Mouse (Mus musculus) Muller cell, postnatal 12 days (primary cell): ENCODE results near the gene 2310050C09Rik.

ENCODE experiments used
- DNase-seq: peaks from one replicate; pipeline ENCODE4 v3.0.0-alpha.2; 2015; ENCODE audit errors: inconsistent ontology term

The 2310050C09Rik gene

DNA sequence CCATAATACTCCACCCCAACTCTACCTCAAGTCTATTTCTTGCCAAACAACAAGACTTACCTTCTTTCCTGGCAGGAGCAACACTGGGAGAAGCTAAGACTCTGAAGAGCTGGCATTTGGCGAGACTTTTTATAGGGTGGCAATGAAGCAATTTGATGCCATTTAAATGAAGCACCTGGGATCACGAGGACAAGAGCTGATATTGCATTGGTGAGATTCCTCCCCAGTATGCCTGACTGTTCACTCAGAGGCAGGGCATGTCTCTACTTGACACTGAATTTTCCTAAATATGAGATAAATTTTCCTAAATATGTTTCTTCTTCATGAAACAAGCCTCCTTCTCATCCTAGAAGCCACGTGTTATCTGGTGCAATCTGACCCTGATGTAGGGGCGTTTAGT lies at the start of gene 2310050C09Rik:
Gene 2310050C09Rik, minus strand, starts transcription at position 101 of the 400 bp plus-strand sequence.
- DNase-seq, result no peak

DNA sequence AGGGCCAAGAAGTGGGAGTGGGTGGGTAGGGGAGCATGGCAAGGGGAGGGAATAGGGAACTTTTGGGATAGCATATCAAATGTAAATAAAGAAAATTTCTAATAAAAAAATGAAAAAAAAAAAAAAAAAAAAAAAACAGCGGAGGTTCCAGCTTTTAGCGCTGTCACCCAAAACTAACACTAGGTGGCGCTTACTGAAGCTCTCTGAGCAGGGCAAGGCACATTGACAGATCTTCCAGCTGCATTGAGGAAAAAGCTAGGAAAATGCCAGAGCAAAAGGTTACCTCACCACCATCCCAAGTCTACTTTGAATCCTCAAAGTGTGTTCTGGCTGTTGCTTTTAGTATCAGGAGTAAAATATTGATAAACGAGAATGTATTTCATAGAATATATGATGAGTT lies 37.6 kb upstream of the 2310050C09Rik start:
- DNase-seq, result peak; percentile 13

DNA sequence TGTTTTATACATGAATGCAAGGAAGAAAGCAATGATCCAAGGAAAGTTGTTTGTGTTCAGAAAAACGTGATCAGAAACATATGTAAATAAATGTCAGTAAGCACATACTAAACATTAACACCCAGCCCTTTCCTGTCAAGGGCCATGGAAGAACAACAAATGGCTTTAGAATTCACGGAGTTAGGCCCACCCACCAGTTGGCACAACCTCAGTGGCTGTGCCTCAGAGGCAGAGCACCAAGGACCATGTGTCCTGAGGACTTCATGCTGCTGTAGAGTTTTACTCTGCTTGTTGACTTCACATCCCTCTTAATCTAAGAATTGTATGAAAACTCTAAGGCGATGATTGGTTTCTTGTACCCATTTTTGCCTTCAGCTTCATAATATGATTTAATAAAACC lies 35.2 kb upstream of the 2310050C09Rik start:
- no peak for DNase-seq

DNA sequence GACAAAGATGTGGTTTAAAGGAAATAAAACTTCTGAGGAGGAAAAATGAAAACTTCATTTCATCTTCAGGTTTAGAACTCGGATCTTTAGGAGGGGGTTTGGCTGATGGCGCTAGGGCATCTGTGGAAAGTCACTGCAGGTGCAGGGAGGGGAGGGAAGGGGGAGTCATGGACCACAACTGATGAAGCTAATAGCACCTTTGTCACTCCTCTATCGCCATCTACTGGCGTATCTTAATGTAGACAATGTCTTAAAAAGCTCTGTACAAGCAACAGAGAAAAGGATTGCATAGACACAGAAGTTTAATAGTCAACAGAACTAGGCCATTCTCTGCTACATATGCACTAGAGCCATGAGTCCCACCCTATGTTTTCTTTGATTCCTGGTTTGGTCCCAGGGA lies 33.6 kb upstream of the 2310050C09Rik start:
- peak; percentile 9 for DNase-seq

DNA sequence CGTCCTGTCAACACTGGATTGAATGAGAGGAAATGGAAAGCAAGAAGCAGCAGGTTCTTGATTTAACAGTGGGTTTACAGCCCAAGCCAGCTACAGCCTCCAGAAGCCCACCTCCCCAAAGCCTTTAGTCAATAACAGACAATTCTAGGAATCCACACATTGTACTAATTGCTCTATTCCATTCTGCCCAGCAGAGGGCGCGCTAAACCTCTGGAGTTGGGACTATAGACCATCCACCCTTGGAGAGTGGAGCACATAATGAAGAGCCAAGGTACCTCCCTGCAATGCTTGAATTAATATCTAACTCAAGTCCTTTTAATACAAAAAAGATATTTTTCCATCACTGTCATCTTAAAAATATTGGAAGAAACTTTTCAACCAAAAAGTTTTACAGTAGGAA lies 33.0 kb upstream of the 2310050C09Rik start:
- DNase-seq, result no peak

DNA sequence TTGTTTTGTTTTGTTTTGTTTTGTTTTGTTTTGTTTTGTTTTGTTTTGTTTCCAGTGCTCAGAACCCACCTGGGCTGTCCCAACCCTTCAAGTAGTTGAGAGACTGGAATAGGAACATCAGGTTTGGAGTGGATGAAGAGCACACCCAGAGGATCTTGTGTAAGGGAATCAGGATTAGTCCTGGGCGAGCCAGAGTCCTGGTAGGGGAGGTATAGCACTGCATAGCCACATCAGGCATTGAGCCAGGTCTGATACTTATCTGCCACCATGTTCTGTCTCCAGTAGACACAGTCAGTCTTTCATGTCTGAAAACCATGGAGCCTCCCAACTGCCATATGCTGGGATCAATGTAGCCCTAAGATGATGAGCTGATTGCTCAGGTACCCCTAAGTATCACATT lies 24.5 kb upstream of the 2310050C09Rik start:
- DNase-seq, result no peak

DNA sequence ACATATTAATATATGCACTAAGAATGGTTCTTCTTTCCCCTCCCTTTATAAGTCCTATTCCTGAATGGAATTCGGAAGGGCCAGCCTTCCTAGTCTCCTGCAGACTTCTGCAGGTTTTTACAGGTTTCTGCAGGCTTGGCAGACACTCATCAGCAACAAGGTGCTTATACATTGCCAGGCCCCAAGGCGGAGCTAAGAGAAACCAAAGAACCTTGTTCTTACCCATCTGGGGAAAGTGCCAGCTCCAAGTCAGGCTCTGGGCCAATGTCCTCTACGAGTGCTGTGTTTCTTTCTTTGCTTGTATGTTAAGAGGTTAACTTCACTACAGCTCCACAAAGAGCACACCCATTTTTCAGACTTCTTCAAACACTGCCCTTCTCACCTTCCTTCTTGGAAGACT lies 24.0 kb upstream of the 2310050C09Rik start:
- DNase-seq, result no peak

DNA sequence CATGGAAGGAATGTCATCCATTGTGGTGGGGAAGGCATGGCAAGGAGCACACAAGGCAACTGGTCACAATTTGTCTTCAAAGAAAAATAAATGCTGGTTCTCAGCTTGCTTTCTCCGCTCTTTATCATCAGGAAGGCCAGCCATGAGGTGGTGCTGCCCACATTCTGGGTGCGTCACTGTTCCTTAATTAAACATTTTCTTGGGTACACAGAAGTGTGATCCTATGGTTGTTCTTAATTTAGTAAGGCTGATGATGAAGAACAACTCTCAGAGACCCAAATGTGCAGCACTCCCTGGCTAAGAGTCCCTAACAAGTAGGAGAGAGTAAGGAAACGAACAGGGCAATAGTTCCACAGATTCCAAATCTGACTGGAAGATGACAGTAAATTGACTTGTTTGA lies 4.2 kb upstream of the 2310050C09Rik start:
- no peak for DNase-seq

DNA sequence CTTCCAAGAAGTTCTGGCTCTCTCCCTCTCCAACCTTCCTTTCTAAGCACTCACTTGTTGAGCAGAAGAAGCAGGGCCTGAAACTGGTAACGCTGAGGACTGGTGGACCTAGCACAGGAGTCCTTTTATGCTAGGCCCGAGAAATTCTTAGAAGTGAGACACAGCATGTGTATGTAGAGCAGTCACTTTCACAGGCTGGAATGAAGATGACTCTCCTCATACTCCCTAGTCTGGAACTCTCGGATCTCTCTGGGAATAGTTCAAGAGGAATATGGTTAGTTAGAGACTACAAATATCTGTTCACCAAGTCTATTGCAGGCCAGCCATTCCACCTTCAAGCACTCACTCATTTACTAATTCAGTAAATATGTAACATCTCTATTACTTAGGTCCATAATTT lies 18.8 kb downstream of the 2310050C09Rik start, which contains the start of gene Lce1l:
Gene Lce1l, minus strand, starts transcription at position 101 of the 400 bp plus-strand sequence.
- DNase-seq, result no peak

DNA sequence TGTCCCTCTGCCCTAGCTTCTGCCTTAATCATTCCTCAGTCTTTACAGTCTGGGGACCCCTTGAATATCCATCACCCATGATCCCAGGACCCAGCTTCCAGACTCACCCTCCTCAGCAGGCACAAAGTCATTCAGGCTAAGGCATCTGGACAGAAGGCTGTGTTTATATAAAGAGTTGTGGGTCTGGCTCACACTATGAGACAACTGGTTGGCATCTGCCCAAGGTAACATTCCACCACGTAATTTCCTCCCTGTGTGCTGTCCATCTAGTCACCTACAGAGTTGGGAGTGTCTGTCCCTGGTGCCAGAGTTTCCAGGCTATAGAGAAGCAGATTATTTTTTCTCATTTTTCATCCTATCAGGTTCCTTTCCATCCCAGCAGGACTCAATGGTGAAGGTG lies 42.9 kb downstream of the 2310050C09Rik start, which contains the start of gene Kprp:
Gene Kprp, minus strand, starts transcription at position 140 of the 400 bp plus-strand sequence.
- DNase-seq, result peak; percentile 49

DNA sequence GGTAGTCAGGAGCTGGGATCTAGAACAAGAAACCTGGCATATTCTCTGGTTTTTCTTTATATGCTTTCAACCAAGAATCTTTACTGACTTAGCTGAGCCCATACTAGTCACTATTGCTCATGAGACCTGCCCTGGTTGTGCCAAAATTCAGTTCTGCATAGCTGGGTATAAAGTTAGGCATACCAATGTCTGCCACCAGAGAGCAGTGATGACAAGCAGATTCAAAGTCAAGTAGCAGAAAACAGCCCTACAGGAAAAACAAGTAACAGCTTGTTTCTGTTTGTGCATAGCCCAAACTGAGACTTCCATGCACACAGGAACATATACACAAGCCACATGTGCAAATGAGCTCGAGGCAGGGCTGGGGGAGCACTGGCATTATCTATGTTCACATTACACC lies 44.2 kb downstream of the 2310050C09Rik start:
- peak; percentile 34 for DNase-seq
